Mouse (Mus musculus): Measurements from ENCODE around the gene Xlr3a. TPM values are rescaled to one million over a fixed set of nuclear protein-coding genes. Genes with fewer than 3 reads are reported as not detected.

Gene Xlr3a
- not detected for total RNA-seq (2023)

DNA sequence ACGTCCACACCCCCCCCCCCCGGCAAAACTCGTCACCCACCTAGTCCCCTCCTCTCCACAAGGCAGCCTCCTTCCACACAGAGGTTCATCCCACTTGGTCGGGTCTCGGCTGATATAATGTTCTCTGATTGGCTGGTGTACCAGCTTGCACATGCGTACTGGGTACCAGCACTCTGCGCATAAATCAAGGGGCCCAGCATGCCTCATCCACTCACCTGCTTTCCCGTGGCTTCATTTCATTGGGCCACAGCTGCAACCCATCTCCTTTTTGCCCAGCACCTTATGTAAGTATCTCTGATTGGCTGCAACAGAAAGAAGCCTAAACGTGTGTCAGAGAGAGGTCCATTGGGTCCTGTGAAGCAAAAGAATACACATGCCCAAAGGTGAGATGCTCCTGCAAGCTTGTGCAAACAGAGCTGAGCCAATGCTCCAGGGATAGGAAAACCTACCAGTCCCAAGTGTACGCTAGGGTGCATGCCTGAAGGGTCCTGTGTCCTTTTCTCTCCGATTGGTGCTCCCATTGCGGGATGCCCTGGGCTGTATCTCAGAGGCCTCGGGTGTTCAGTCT, at the start of gene Xlr3a:
Gene Xlr3a, minus strand, starts transcription at position 155 of the 568 bp plus-strand sequence.

DNA sequence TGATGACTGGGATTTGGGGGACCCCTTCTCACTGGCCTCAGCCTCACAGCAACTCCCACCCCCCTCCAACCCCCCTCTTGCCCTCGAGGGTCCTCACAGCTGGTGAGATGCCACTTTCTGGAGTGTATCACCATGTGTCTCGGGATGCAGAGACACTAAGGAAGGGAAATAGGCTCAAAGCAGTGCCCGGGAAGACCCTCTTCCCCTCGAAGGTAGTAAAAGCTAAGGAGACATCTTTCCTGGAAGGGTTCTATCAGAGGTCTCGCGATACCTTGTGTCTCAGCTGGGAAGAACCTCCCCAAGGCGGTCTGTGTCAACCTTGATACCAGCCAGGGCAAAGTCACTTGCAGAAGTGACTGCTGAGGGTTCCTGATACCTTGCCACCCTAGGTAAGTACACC, 19.9 kb upstream of the Xlr3a start, which contains the start of gene Gm14685:
Gene Gm14685, plus strand, starts transcription at position 301 of the 400 bp plus-strand sequence.

DNA sequence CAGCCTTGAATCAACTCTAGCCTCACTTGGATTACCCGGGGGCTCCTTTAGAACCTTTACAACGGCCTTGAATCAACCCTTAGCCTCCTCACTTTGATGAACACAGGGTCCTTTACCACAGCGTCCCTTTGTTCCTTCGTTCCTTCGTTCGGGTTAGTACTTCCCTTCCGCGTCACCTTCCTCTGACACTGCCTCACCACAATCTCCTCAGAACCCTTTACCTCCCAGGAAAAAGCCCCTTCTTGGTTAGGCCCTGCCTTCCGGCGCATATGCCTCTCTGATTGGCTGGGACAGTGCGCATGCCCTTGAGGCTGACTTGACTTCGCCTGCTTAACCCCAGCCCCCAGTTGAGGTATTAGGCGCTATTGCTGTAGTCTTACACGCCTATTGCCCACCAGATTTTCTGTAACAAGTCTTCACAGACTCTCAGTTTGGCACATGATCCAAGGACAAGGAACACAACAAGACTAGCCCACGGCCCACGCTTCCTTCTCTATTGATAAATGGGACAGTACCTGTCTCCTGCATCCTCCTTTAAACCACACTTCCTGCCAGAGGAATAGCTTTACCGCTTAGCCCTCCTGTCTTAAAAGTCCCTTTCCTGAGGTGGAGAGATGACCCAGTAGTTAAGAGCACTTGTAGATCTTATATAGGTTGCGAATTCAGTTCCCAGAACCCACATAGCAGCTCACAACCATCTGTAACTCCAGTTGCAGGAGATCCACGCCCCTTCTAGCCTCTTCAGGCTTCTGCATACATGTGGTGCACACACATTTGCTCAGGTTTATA, 14.4 kb downstream of the Xlr3a start, which contains the start of gene Xlr4a:
Gene Xlr4a, minus strand, starts transcription at position 212 of the 789 bp plus-strand sequence.

DNA sequence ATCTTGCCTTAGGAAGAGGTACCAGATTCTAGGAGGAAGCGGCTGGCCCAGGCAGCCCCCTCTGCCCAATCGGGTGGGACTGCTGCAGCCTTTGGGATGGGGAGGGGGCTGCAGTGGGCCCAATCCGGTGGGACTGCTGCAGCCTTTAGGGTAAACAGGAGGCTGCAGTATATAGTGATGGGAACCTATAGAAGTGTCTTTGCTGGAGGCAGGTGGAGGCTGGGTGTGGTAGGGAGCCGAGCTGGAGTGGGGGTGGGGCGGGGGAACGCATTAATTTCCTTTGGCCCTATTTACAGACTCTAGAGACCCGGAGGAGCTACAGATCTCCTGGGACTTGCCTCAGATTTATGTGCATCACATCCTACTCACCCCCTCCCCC, 32.5 kb downstream of the Xlr3a start, which contains the start of gene Pnma3:
Gene Pnma3, plus strand, starts transcription at position 373 of the 379 bp plus-strand sequence.

DNA sequence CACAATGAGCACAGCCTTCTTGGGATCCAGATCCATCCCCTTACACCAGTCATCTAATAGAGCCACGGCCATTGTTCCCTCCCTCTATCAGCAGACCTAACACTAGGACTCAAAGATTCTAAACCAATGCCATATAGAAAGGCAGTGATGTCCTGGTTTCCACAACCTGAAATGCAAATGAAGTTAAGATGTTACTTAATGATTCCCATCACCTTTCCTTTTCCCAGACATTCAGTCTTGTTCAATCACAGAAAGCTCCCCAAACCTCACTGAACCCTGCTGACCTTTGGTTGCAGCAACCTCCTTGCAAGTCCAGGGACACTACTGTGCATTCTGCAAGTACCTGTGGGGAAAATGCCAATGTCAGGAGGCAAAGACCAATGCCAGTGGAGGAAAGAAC, 59.9 kb downstream of the Xlr3a start, which contains the start of gene Pnma5:
Gene Pnma5, minus strand, starts transcription at position 101 of the 400 bp plus-strand sequence.

Other genes starting within 250 kb of the Xlr3a start
- gene Cetn2, start 178.7 kb downstream of the Xlr3a start, total RNA-seq (2023), result 10 to 100 TPM; 20.1 to 23.2 TPM
- 1 to 10 TPM; 8.0 to 8.7 TPM for gene Nsdhl, start 178.5 kb downstream of the Xlr3a start, total RNA-seq (2023)
- under 1 TPM in 1 of 2 experiments, not detected in 1; 0.11 TPM for gene Zfp185, start 109.8 kb downstream of the Xlr3a start, total RNA-seq (2023)
- under 1 TPM; 0.44 to 0.75 TPM for gene Pnma5, start 60.0 kb downstream of the Xlr3a start, total RNA-seq (2023)
- gene Pnma3, start 32.3 kb downstream of the Xlr3a start, total RNA-seq (2023), result not detected
- gene Xlr4a, start 14.6 kb downstream of the Xlr3a start, total RNA-seq (2023), result 1 to 10 TPM in 1 of 2 experiments, under 1 TPM in 1; 0.48 to 2.6 TPM
- gene Gm14685, start 20.0 kb upstream of the Xlr3a start, total RNA-seq (2023), result under 1 TPM in 1 of 2 experiments, not detected in 1; 0.20 TPM
- gene Xlr5b, start 51.7 kb upstream of the Xlr3a start, total RNA-seq (2023), result not detected
- gene DXBay18, start 52.4 kb upstream of the Xlr3a start, total RNA-seq (2023), result not detected
- not detected for gene Spin2d, start 79.9 kb upstream of the Xlr3a start, total RNA-seq (2023)
- gene Xlr3b, start 95.1 kb upstream of the Xlr3a start, total RNA-seq (2023), result 1 to 10 TPM in 1 of 2 experiments, under 1 TPM in 1; 0.26 to 2.4 TPM
- gene Xlr4b, start 117.2 kb upstream of the Xlr3a start, total RNA-seq (2023), result 1 to 10 TPM in 1 of 2 experiments, not detected in 1; 3.1 TPM
- gene F8a, start 131.2 kb upstream of the Xlr3a start, total RNA-seq (2023), result 1 to 10 TPM; 3.6 to 4.1 TPM
- 1 to 10 TPM; 1.6 to 3.3 TPM for gene Xlr4c, start 146.0 kb upstream of the Xlr3a start, total RNA-seq (2023)
- not detected for gene Xlr3c, start 168.3 kb upstream of the Xlr3a start, total RNA-seq (2023)
- not detected for gene Xlr5a, start 195.9 kb upstream of the Xlr3a start, total RNA-seq (2023)
- gene Xlr5c, start 195.9 kb upstream of the Xlr3a start, total RNA-seq (2023), result not detected
- gene Gm45015, start 239.7 kb upstream of the Xlr3a start, total RNA-seq (2023), result not detected
- 1 to 10 TPM; 4.6 to 7.0 TPM for gene Zfp275, start 245.5 kb upstream of the Xlr3a start, total RNA-seq (2023)